Mouse (Mus musculus) ES-Bruce4 (cell line): ENCODE results near the gene Gpc5.

Source experiments
- CTCF ChIP-seq: IDR thresholded peaks from one replicate; pipeline ENCODE4 v1.8.1; 2011; ENCODE audit warnings: low read depth, low read length
- EP300 ChIP-seq: IDR thresholded peaks from 2 replicates; pipeline ENCODE4 v1.6.1; 2011; ENCODE audit warnings: low read depth, low read length; ENCODE audit not compliant: insufficient read depth
- POLR2A ChIP-seq: IDR thresholded peaks from one replicate; pipeline ENCODE4 v1.8.1; 2011; ENCODE audit warnings: low read length; ENCODE audit not compliant: insufficient read depth

GRCm38 (mm10) chr14:115054252-115054651, 37.8 kb upstream of the Gpc5 start:
- TF ChIP-seq POLR2A (no peak), EP300 (no peak), CTCF (no peak)
